Mouse (Mus musculus) hindbrain, embryonic 14.5 days (tissue): ENCODE measurements around the gene Sparcl1. TPM values are rescaled to one million over a fixed set of nuclear protein-coding genes. Genes with fewer than 3 reads are reported as not detected.

Experiments used
- ATAC-seq: fragments of 200-750 bp; cut with Nextera tagmentation; 2 replicates; pipeline ENCODE4 v1.8.0; 2017; ENCODE audit warnings: moderate number of reproducible peaks, mild to moderate bottlenecking, moderate TSS enrichment, moderate library complexity; ENCODE audit not compliant: low FRiP score
- DNase-seq: peaks from one replicate; pipeline ENCODE4 v3.0.0-alpha.2; 2015; ENCODE audit warnings: low spot score
- H3K27ac ChIP-seq: fragments of 300-500 bp; sonication (generic); 2 replicates; pipeline ENCODE4 v1.5.1; 2014; ENCODE audit warnings: mild to moderate bottlenecking, moderate library complexity
- H3K27me3 ChIP-seq: fragments of 300-500 bp; sonication (generic); 2 replicates; pipeline ENCODE4 v1.6.1; 2014; ENCODE audit warnings: mild to moderate bottlenecking, low read length, mixed read lengths; ENCODE audit not compliant: control insufficient read depth, insufficient read depth
- H3K36me3 ChIP-seq: fragments of 300-500 bp; sonication (generic); replicated peaks from 2 replicates; pipeline ENCODE4 v1.6.1; 2014; ENCODE audit not compliant: control insufficient read depth, insufficient read depth
- H3K4me1 ChIP-seq: fragments of 300-500 bp; sonication (generic); replicated peaks from 2 replicates; pipeline ENCODE4 v1.6.1; 2014; ENCODE audit warnings: antibody characterized with exemption, low read length, mixed read lengths; ENCODE audit not compliant: control insufficient read depth, insufficient read depth
- H3K4me2 ChIP-seq: fragments of 300-500 bp; sonication (generic); replicated peaks from 2 replicates; pipeline ENCODE4 v1.6.1; 2014; ENCODE audit warnings: mild to moderate bottlenecking, moderate library complexity
- H3K4me3 ChIP-seq: fragments of 300-500 bp; sonication (generic); replicated peaks from 2 replicates; pipeline ENCODE4 v1.5.1; 2014; ENCODE audit warnings: mild to moderate bottlenecking, low read length
- H3K9ac ChIP-seq: fragments of 300-500 bp; sonication (generic); 2 replicates; pipeline ENCODE4 v1.6.1; 2014
- H3K9me3 ChIP-seq: fragments of 300-500 bp; sonication (generic); 2 replicates; pipeline ENCODE4 v1.6.1; 2016; ENCODE audit warnings: low read length; ENCODE audit not compliant: control insufficient read depth
- WGBS: fragments of 180-500 bp; shearing (Covaris S2); extraction: QIAGEN DNeasy Blood & Tissue Kit; methylation state at CpG from one replicate; pipeline ENCODE4 v1.1.7; 2014; 5-methylcytosine and 5-hydroxymethylcytosine counted together
- microRNA-seq: library from miRNA; unstranded; fragments of <30 nt; microRNA quantifications from one replicate; pipeline ENCODE4, GENCODE M21; 2016
- polyA plus RNA-seq: library from polyadenylated mRNA; unstranded; fragments of >200 nt; fragmentation: Nextera tagmentation; extraction: Ambion mirVana; gene quantifications from 2 replicates; pipeline ENCODE4 v1.2.1, GENCODE M21; 2014

The Sparcl1 gene
- polyA plus RNA-seq, 1 experiment from 2014 or later: 286 TPM

- DNase-seq (no peak), ATAC-seq (no peak)
- H3K27me3 ChIP-seq: no peaks in the 10 kb centered on the region
- H3K9me3 ChIP-seq: no peaks in the 10 kb centered on the region
- H3K4me2 ChIP-seq: no peak overlapping the region
- H3K27ac ChIP-seq: no peak overlapping the region
- peaks cover 10% of the 10 kb centered on the region for H3K4me1 ChIP-seq
- H3K36me3 ChIP-seq: no peaks in the 10 kb centered on the region
- H3K9ac ChIP-seq: no peak overlapping the region
- 84% methylated on average over 2 of the region's 2 CpGs for WGBS
- H3K4me3 ChIP-seq: no peak overlapping the region
Measured at GRCm38 (mm10) chr5:104042906-104043305, 70.6 kb downstream of the Sparcl1 start.

GRCm38 (mm10) chr5:104039154-104039932 is 74.2 kb downstream of the Sparcl1 start:
- Histone ChIP-seq H3K27me3 (no peaks in the 10 kb centered on the region), H3K4me3 (no peak overlapping the region), H3K36me3 (no peaks in the 10 kb centered on the region), H3K4me1 (no peaks in the 10 kb centered on the region), H3K4me2 (no peak overlapping the region), H3K9me3 (no peaks in the 10 kb centered on the region), H3K9ac (no peak overlapping the region), H3K27ac (no peak overlapping the region)
- DNase-seq: no peak
- WGBS: 72% methylated on average over 6 of the region's 6 CpGs
- no peak for ATAC-seq

GRCm38 (mm10) chr5:104036686-104037085 is 76.8 kb downstream of the Sparcl1 start:
- Histone ChIP-seq H3K4me1 (no peaks in the 10 kb centered on the region), H3K27ac (no peak overlapping the region), H3K9ac (no peak overlapping the region), H3K9me3 (no peaks in the 10 kb centered on the region), H3K4me2 (no peak overlapping the region), H3K4me3 (no peak overlapping the region), H3K36me3 (no peaks in the 10 kb centered on the region), H3K27me3 (no peaks in the 10 kb centered on the region)
- DNase-seq (no peak), ATAC-seq (no peak)
- WGBS: 96% methylated on average over 1 of the region's 1 CpGs

GRCm38 (mm10) chr5:104035824-104036223 is 77.7 kb downstream of the Sparcl1 start:
- Histone ChIP-seq H3K4me3 (no peak overlapping the region), H3K36me3 (no peaks in the 10 kb centered on the region), H3K4me2 (no peak overlapping the region), H3K9ac (no peak overlapping the region), H3K9me3 (no peaks in the 10 kb centered on the region), H3K27me3 (no peaks in the 10 kb centered on the region), H3K27ac (no peak overlapping the region), H3K4me1 (no peaks in the 10 kb centered on the region)
- no peak for ATAC-seq
- DNase-seq: no peak
- 68% methylated on average over 1 of the region's 1 CpGs for WGBS

GRCm38 (mm10) chr5:104035066-104035465 is 78.5 kb downstream of the Sparcl1 start:
- no peaks in the 10 kb centered on the region for H3K4me1 ChIP-seq
- H3K4me2 ChIP-seq: no peak overlapping the region
- H3K36me3 ChIP-seq: no peaks in the 10 kb centered on the region
- H3K9ac ChIP-seq: no peak overlapping the region
- ATAC-seq: no peak
- no peak overlapping the region for H3K4me3 ChIP-seq
- no peak for DNase-seq
- no peaks in the 10 kb centered on the region for H3K9me3 ChIP-seq
- no peak overlapping the region for H3K27ac ChIP-seq
- no peaks in the 10 kb centered on the region for H3K27me3 ChIP-seq

- no peak for ATAC-seq
- H3K27me3 ChIP-seq: no peaks in the 10 kb centered on the region
- no peak for DNase-seq
Measured at GRCm38 (mm10) chr5:104032434-104033097, 81.0 kb downstream of the Sparcl1 start.

More at GRCm38 (mm10) chr5:104032434-104033097, 81.0 kb downstream of the Sparcl1 start:
- Histone ChIP-seq H3K9ac (no peak overlapping the region), H3K4me3 (no peak overlapping the region), H3K9me3 (no peaks in the 10 kb centered on the region), H3K27ac (no peak overlapping the region), H3K36me3 (no peaks in the 10 kb centered on the region), H3K4me1 (no peaks in the 10 kb centered on the region), H3K4me2 (no peak overlapping the region)
- WGBS: 84% methylated on average over 2 of the region's 2 CpGs

Small RNAs within 50 kb of the gene (microRNA-seq; reads per million reads assigned to microRNA genes)
- gene Mir5619: 4.2 reads per million, percentile 19 among the genes with 10 or more reads in this experiment

Other genes with a start within 250 kb of the Sparcl1 start
- gene Klhl8, start 202.5 kb downstream of the Sparcl1 start, polyA plus RNA-seq: 45.4 and 47.5 TPM in 2 replicates
- gene Hsd17b13, start 136.3 kb downstream of the Sparcl1 start, polyA plus RNA-seq: not detected in 2 replicates
- 3.3 and 3.5 TPM in 2 replicates for gene Hsd17b11, start 91.8 kb downstream of the Sparcl1 start, polyA plus RNA-seq
- gene Nudt9, start 67.4 kb downstream of the Sparcl1 start, polyA plus RNA-seq: 63.8 and 67.2 TPM in 2 replicates
- not detected in 2 replicates for gene Gm17660, start 36.1 kb downstream of the Sparcl1 start, polyA plus RNA-seq
- not detected in 2 replicates for gene Dspp, start 57.0 kb upstream of the Sparcl1 start, polyA plus RNA-seq
- 0.21 and 0.23 TPM in 2 replicates for gene Dmp1, start 88.9 kb upstream of the Sparcl1 start, polyA plus RNA-seq
- not detected in 2 replicates for gene Ibsp, start 185.4 kb upstream of the Sparcl1 start, polyA plus RNA-seq
- not detected in 2 replicates for gene Mepe, start 211.6 kb upstream of the Sparcl1 start, polyA plus RNA-seq